ENCODE assay signal across 16 mouse cellular contexts in genomic region chr19:27351700-27352099, GRCm38 (mm10). TPM values are rescaled to one million over a fixed set of nuclear protein-coding genes. Genes with fewer than 3 reads are reported as not detected.
DNase-seq lines count a peak whose midpoint lies in the region; ATAC-seq and TF ChIP-seq lines count a peak whose summit lies in the region.
"Had no signal": no experiment of that assay in that cellular context is flagged by ENCODE, and none has a peak within 500 bp of the region (broad histone marks: within the 10 kb centered on the region; RNA-seq: fewer than 3 reads in every experiment).

No protein-coding gene starts in this region.

- H3K4me1 ChIP-seq in lung, embryonic 14.5 days (ENCODE audit: insufficient read depth), result no peaks in the 10 kb centered on the region
- H3K4me1 ChIP-seq: forebrain, embryonic 13.5 days; limb, embryonic 13.5 days; neural tube, embryonic 12.5 days had no signal

- no peaks in the 10 kb centered on the region for H3K27me3 ChIP-seq in lung, embryonic 14.5 days (ENCODE audit: insufficient read depth, low read length)
- H3K27me3 ChIP-seq: forebrain, embryonic 13.5 days; heart, embryonic 15.5 days; limb, embryonic 13.5 days; neural tube, embryonic 12.5 days had no signal

- H3K4me3 ChIP-seq in lung, embryonic 14.5 days (ENCODE audit: low read depth, low read length), result no peak overlapping the region
- H3K4me3 ChIP-seq: forebrain, embryonic 13.5 days; heart, embryonic 15.5 days; limb, embryonic 13.5 days; neural tube, embryonic 12.5 days had no signal

- H3K4me2 ChIP-seq in lung, embryonic 14.5 days, result no peak overlapping the region
- H3K4me2 ChIP-seq: forebrain, embryonic 13.5 days; heart, embryonic 15.5 days; limb, embryonic 13.5 days; neural tube, embryonic 12.5 days had no signal

- ATAC-seq in lung, embryonic 14.5 days (ENCODE audit: insufficient read depth), result no peak
- ATAC-seq: forebrain, embryonic 13.5 days; intestine, postnatal 0 days had no signal

- 30% methylated on average over 6 of the region's 6 CpGs for WGBS in lung, embryonic 14.5 days

- no peaks in the 10 kb centered on the region for H3K36me3 ChIP-seq in lung, embryonic 14.5 days (ENCODE audit: insufficient read depth)
- H3K36me3 ChIP-seq: heart, embryonic 15.5 days; limb, embryonic 13.5 days; neural tube, embryonic 12.5 days had no signal

- no peak overlapping the region for H3K27ac ChIP-seq in lung, embryonic 14.5 days (ENCODE audit: low read depth)
- H3K27ac ChIP-seq: forebrain, embryonic 13.5 days; heart, embryonic 15.5 days; limb, embryonic 13.5 days; neural tube, embryonic 12.5 days had no signal

- no peaks in the 10 kb centered on the region for H3K9me3 ChIP-seq in lung, embryonic 14.5 days (ENCODE audit: low read depth, low read length)
- H3K9me3 ChIP-seq: forebrain, embryonic 13.5 days; heart, embryonic 15.5 days; limb, embryonic 13.5 days; neural tube, embryonic 12.5 days had no signal

- TF ChIP-seq CTCF in lung, embryonic 14.5 days (IDR thresholded peaks at IDR 0.05; ENCODE audit: low read depth), result no peak

- peak; percentile 14 for DNase-seq in adrenal gland, postnatal 25 days
- no peak for DNase-seq in adrenal gland, postnatal 10 days
- DNase-seq in lung, embryonic 14.5 days, result peak; percentile 51
- no peak for DNase-seq in lung, postnatal 14 days
- peak; percentile 46 to 71 for DNase-seq in frontal cortex, adult 2 months (ENCODE audit: extremely low spot score in 1 of 2, low spot score in 1 of 2)
- DNase-seq in right cerebral cortex, postnatal 25 days, result peak; percentile 23
- no peak for DNase-seq in T-cell, adult 2 months (ENCODE audit: low spot score)
- DNase-seq in spleen, postnatal 36 days (ENCODE audit: low spot score in 2 of 2), result no peak
- DNase-seq: B cell, adult 2 months; cerebellum, adult 2 months had no signal

- no peak overlapping the region for H3K9ac ChIP-seq in lung, embryonic 14.5 days
- H3K9ac ChIP-seq: forebrain, embryonic 13.5 days; heart, embryonic 15.5 days; limb, embryonic 13.5 days; neural tube, embryonic 12.5 days had no signal

RNA-seq across cellular contexts. Expression of gene Kcnv2, which starts 29.3 kb away (rescaled TPM):
- total RNA-seq in adrenal gland, postnatal 25 days (2021), result not detected in 2 replicates
- total RNA-seq in adrenal gland, postnatal 10 days (2021), result under 1 TPM in 1 of 2 experiments, not detected in 1; 0.06 TPM
- not detected in 2 replicates for polyA plus RNA-seq in lung, embryonic 14.5 days (2014; fragmentation: Nextera tagmentation; extraction: Ambion mirVana)
- not detected in 2 replicates for polyA plus RNA-seq in frontal cortex, adult 2 months (2012; rRNA removed)
- total RNA-seq: megakaryocyte, adult 5-6 weeks had no signal
- polyA plus RNA-seq: forebrain, embryonic 13.5 days had no signal

Comparison
In these comparisons a context has a peak if more than half of its experiments do, and no peak if none do; other contexts are left out.
1. DNase-seq: peak in adrenal gland, postnatal 25 days (single experiment), lung, embryonic 14.5 days (single experiment), frontal cortex, adult 2 months (2 of 2) and right cerebral cortex, postnatal 25 days (single experiment); none in adrenal gland, postnatal 10 days (single experiment), lung, postnatal 14 days (single experiment), T-cell, adult 2 months (single experiment) and spleen, postnatal 36 days (0 of 2).